In the genomic region with DNA sequence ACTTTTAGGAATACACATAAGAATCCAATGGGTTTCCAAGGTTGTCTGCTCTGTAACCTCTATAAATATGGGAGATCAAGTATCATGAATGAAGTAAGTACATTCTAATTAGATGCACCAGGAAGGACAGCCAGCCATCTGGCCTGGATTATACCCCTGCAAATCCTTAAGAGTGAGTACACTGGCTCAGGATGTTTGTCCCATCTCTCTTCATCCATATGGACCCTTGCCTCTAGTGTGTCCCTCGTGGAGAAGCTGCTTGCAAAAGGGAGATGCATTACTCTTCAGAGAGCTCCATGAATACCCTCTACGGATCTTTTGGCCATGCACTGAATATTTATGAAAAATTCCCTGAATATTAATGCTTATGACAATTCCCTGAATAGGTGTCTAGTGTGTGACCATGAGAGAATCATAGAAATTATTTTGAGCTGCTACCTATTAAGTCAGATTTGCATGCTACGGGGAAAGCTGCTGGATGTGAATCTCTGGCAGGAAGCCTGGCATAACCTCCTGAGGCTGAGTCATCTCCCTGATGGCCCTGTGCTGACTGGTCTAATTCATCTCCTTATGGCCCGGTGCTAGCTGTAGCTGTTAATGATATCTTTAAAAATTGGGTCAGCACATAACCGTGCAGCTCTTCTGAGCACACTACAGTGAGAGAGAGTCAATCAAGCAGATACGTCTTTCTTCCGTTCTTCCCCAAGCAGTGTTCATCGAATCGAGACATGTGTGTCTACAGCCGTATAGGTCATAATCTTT, we compare ENCODE assay signal across 12 mouse cellular contexts.
DNase-seq lines count a peak whose midpoint lies in the region; ATAC-seq and TF ChIP-seq lines count a peak whose summit lies in the region.
"Had no signal": no experiment of that assay in that cellular context is flagged by ENCODE, and none has a peak within 500 bp of the region (broad histone marks: within the 10 kb centered on the region; RNA-seq: fewer than 3 reads in every experiment).

No protein-coding gene starts in this region.

- TF ChIP-seq CTCF in stomach, postnatal 0 days (IDR thresholded peaks at IDR 0.05; ENCODE audit: low read depth): no peak
- no peak for TF ChIP-seq CTCF in liver, postnatal 0 days (IDR thresholded peaks at IDR 0.05; ENCODE audit: low read depth)

- TF ChIP-seq EP300 in stomach, postnatal 0 days (optimal IDR thresholded peaks at IDR 0.05): no peak
- no peak for TF ChIP-seq EP300 in liver, postnatal 0 days (IDR thresholded peaks at IDR 0.05; ENCODE audit: low read depth)

- H3K4me1 ChIP-seq in stomach, postnatal 0 days (replicated peaks; ENCODE audit: control insufficient read depth, insufficient read depth): no peaks in the 10 kb centered on the region
- H3K4me1 ChIP-seq in liver, postnatal 0 days (ENCODE audit: insufficient read depth): no peaks in the 10 kb centered on the region

- intact Hi-C loops in gastrocnemius, postnatal 36 days (cut with DNase I): no loop called here

- no peak for ATAC-seq in stomach, postnatal 0 days (ENCODE audit: low FRiP score, low TSS enrichment)
- ATAC-seq in liver, postnatal 0 days: no peak

- no peaks in the 10 kb centered on the region for H3K36me3 ChIP-seq in stomach, postnatal 0 days (ENCODE audit: control insufficient read depth, insufficient read depth, low read length)
- H3K36me3 ChIP-seq in liver, postnatal 0 days (replicated peaks; ENCODE audit: insufficient read depth, low read length): no peaks in the 10 kb centered on the region

- no peak overlapping the region for H3K27ac ChIP-seq in stomach, postnatal 0 days (replicated peaks)
- no peak overlapping the region for H3K27ac ChIP-seq in liver, postnatal 0 days (ENCODE audit: low read depth)

- no peak overlapping the region for H3K4me2 ChIP-seq in stomach, postnatal 0 days (replicated peaks; ENCODE audit: low read depth)
- no peak overlapping the region for H3K4me2 ChIP-seq in liver, postnatal 0 days (ENCODE audit: low read depth, low read length)
- H3K4me2 ChIP-seq: lung, embryonic 14.5 days had no signal

- 77% methylated on average over 10 of the region's 10 CpGs for WGBS in stomach, postnatal 0 days
- WGBS in liver, postnatal 0 days (ENCODE audit: insufficient replicate concordance): 75% methylated on average over 10 of the region's 10 CpGs

- no peaks in the 10 kb centered on the region for H3K27me3 ChIP-seq in stomach, postnatal 0 days (ENCODE audit: control insufficient read depth, insufficient read depth, low read length)
- no peaks in the 10 kb centered on the region for H3K27me3 ChIP-seq in liver, postnatal 0 days (ENCODE audit: insufficient read depth, low read length)

- H3K9me3 ChIP-seq in stomach, postnatal 0 days (ENCODE audit: control insufficient read depth, low read length): no peaks in the 10 kb centered on the region
- H3K9me3 ChIP-seq in liver, postnatal 0 days (ENCODE audit: low read length): no peaks in the 10 kb centered on the region

- DNase-seq in MN1 (ENCODE audit: low spot score) (peak; percentile 90), adipocyte (ENCODE audit: low spot score) (peak; percentile 22)
- peak; percentile 16 for DNase-seq in cerebellum, adult 9-10 months
- DNase-seq in gastrocnemius, postnatal 36 days: peak; percentile 20 to 22
- DNase-seq in heart, adult 8-10 months (ENCODE audit: low spot score): no peak
- DNase-seq in stomach, postnatal 0 days (ENCODE audit: low spot score): no peak
- DNase-seq in liver, postnatal 0 days: no peak
- DNase-seq: heart, postnatal 36 days; kidney, postnatal 25 days; lung, embryonic 14.5 days; thymus, adult 2 months had no signal

- H3K9ac ChIP-seq in stomach, postnatal 0 days (ENCODE audit: low read length): no peak overlapping the region
- H3K9ac ChIP-seq in liver, postnatal 0 days (replicated peaks): no peak overlapping the region
- H3K9ac ChIP-seq: lung, embryonic 14.5 days had no signal

- no peak overlapping the region for H3K4me3 ChIP-seq in stomach, postnatal 0 days (ENCODE audit: low read depth, low read length)
- no peak overlapping the region for H3K4me3 ChIP-seq in liver, postnatal 0 days (ENCODE audit: low read depth, low read length)
- H3K4me3 ChIP-seq: myocyte had no signal

Comparison
In these comparisons a context has a peak if more than half of its experiments do, and no peak if none do; other contexts are left out.
1. DNase-seq: peak in MN1 (single experiment), adipocyte (single experiment), cerebellum, adult 9-10 months (single experiment) and gastrocnemius, postnatal 36 days (2 of 2); none in heart, adult 8-10 months (single experiment), stomach, postnatal 0 days (single experiment) and liver, postnatal 0 days (single experiment).